Mouse (Mus musculus): ENCODE data around the gene Gm21293.
"Not testable (repeated sequence)": the region's sequence is repeated elsewhere in the genome, so short reads cannot be mapped to it uniquely, and the experiment has no call there.

- TF ChIP-seq HCFC1 (IDR thresholded peaks at IDR 0.05; ENCODE audit: borderline replicate concordance, insufficient read depth, low read length); ZNF384 (IDR thresholded peaks at IDR 0.05; ENCODE audit: low read depth, low read length); MAFK (IDR thresholded peaks at IDR 0.05; ENCODE audit: insufficient read depth, low read depth, low read length); CHD2 (IDR thresholded peaks at IDR 0.05; ENCODE audit: low read depth, low read length); ZC3H11A (IDR thresholded peaks at IDR 0.05; ENCODE audit: borderline replicate concordance, low read depth, low read length): not testable (repeated sequence)
These were observed 42.4 kb downstream of the Gm21293 start, which contains the start of gene Gm20765 for GRCm38 (mm10) chr10:104185233-104185632.

Data from ES-E14 (cell line).